ENCODE assay signal across 13 mouse cellular contexts in genomic region chr10:34066591-34066990, GRCm38 (mm10). TPM values are rescaled to one million over a fixed set of nuclear protein-coding genes. Genes with fewer than 3 reads are reported as not detected.
"Had no signal": no experiment of that assay in that cellular context is flagged by ENCODE, and none has a peak within 500 bp of the region (broad histone marks: within the 10 kb centered on the region; RNA-seq: fewer than 3 reads in every experiment).

No protein-coding gene starts in this region.

- DNase-seq: lung, adult 18-20 months; lung, embryonic 14.5 days; lung, postnatal 10 days; lung, postnatal 4 days; right cerebral cortex, postnatal 14 days; thymus, adult 18-20 months; thymus, postnatal 14 days; thymus, postnatal 36 days had no signal

RNA-seq across cellular contexts. Expression of gene Calhm4, which starts 22.5 kb away (rescaled TPM):
- total RNA-seq: megakaryocyte, adult 5-6 weeks; megakaryocyte-erythroid progenitor cell, adult 5-6 weeks; monocyte, adult 5-6 weeks; neutrophil, adult 5-6 weeks had no signal

RNA-seq across cellular contexts. Expression of gene Trappc3l, which starts 29.2 kb away (rescaled TPM):
- total RNA-seq: megakaryocyte, adult 5-6 weeks; megakaryocyte-erythroid progenitor cell, adult 5-6 weeks; midbrain, postnatal 0 days; monocyte, adult 5-6 weeks; neutrophil, adult 5-6 weeks had no signal

RNA-seq across cellular contexts. Expression of gene Calhm5, which starts 29.7 kb away (rescaled TPM):
- total RNA-seq: megakaryocyte, adult 5-6 weeks; megakaryocyte-erythroid progenitor cell, adult 5-6 weeks; monocyte, adult 5-6 weeks; neutrophil, adult 5-6 weeks had no signal
